Mouse (Mus musculus) thymus, adult 2 months (tissue): Measurements from ENCODE around the gene Pld1. TPM values are rescaled to one million over a fixed set of nuclear protein-coding genes. Genes with fewer than 3 reads are reported as not detected.

Experiments used
- DNase-seq: peaks from one replicate; pipeline ENCODE4 v3.0.0; 2021
- H3K27ac ChIP-seq: fragments of 200-500 bp; 2 replicates; pipeline ENCODE4 v1.5.1; 2012; ENCODE audit warnings: low read length, control low read depth; ENCODE audit not compliant: control insufficient read depth, insufficient read depth
- H3K27me3 ChIP-seq: fragments of 200-500 bp; 2 replicates; pipeline ENCODE4 v1.6.1; 2012; ENCODE audit warnings: mild to moderate bottlenecking, low read length, moderate library complexity, mixed read lengths; ENCODE audit not compliant: control insufficient read depth, insufficient read depth
- H3K36me3 ChIP-seq: fragments of 200-500 bp; 2 replicates; pipeline ENCODE4 v1.6.1; 2012; ENCODE audit warnings: mild to moderate bottlenecking, low read length, moderate library complexity; ENCODE audit not compliant: control insufficient read depth, insufficient read depth
- H3K4me1 ChIP-seq: fragments of 200-500 bp; replicated peaks from 2 replicates; pipeline ENCODE4 v1.6.1; 2012; ENCODE audit warnings: low read length; ENCODE audit not compliant: control insufficient read depth, insufficient read depth
- H3K4me3 ChIP-seq: fragments of 200-500 bp; 2 replicates; pipeline ENCODE4 v1.5.1; 2012; ENCODE audit warnings: mild to moderate bottlenecking, low read length, control low read depth, moderate library complexity; ENCODE audit not compliant: control insufficient read depth, insufficient read depth
- CTCF ChIP-seq: fragments of 200-500 bp; IDR thresholded peaks from 2 replicates; pipeline ENCODE4 v1.5.1; 2012; ENCODE audit warnings: mild to moderate bottlenecking, control low read depth, low read length, moderate library complexity, borderline replicate concordance; ENCODE audit not compliant: control insufficient read depth, poor library complexity, insufficient read depth; ENCODE audit errors: extremely low read depth
- POLR2A ChIP-seq: fragments of 200-500 bp; IDR thresholded peaks from 2 replicates; pipeline ENCODE4 v1.6.1; 2012; ENCODE audit warnings: mild to moderate bottlenecking, low read length, control low read depth, moderate library complexity; ENCODE audit not compliant: control insufficient read depth, poor library complexity, insufficient read depth; ENCODE audit errors: extremely low read depth
- WGBS: fragments of 180-500 bp; shearing (Covaris S2); methylation state at CpG from one replicate; pipeline ENCODE4 v1.1.7; 2018; 5-methylcytosine and 5-hydroxymethylcytosine counted together
- polyA plus RNA-seq: library from polyadenylated mRNA; depleted of rRNA; stranded (reverse); fragments of >200 nt; gene quantifications from 2 replicates; pipeline ENCODE4 v1.2.3, GENCODE M21; 2012

Pld1 gene
- polyA plus RNA-seq, 1 experiment: 3.2 TPM

DNA sequence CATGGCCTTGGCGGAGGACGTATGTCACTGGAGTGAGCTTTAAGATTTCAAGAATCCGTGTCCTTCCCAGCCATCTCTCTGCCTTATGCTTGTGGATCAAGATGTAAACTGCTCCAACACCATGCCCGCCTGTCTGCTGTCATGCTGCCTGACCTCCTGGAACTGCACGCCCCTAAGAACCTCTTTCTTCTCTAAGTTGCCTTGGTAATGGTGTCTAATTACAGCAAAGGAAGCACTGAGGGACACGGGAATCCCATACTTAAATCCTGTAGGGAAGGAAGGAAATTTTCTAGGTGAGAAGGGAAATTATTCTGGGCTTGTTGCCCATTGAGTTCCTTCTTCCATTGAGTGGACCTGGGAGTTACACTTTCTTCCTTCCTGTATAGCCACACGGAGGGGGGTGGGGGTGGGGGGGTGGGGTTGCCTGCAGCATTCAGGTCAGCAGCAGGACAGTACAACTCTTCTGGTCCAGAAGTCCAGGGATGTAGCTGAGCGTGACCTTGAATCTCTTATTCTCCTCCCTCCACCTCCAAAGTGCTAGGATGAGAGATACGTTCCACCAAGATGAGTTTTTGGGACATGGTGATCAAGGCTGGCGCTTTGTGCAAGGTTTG is 38.5 kb downstream of the Pld1 start:
- H3K36me3 ChIP-seq: no peaks in the 10 kb centered on the region
- H3K4me1 ChIP-seq: no peaks in the 10 kb centered on the region
- DNase-seq: no peak
- 89% methylated on average over 10 of the region's 10 CpGs for WGBS
- TF ChIP-seq POLR2A (no peak), CTCF (no peak)
- no peak overlapping the region for H3K27ac ChIP-seq
- no peak overlapping the region for H3K4me3 ChIP-seq
- H3K27me3 ChIP-seq: no peaks in the 10 kb centered on the region

DNA sequence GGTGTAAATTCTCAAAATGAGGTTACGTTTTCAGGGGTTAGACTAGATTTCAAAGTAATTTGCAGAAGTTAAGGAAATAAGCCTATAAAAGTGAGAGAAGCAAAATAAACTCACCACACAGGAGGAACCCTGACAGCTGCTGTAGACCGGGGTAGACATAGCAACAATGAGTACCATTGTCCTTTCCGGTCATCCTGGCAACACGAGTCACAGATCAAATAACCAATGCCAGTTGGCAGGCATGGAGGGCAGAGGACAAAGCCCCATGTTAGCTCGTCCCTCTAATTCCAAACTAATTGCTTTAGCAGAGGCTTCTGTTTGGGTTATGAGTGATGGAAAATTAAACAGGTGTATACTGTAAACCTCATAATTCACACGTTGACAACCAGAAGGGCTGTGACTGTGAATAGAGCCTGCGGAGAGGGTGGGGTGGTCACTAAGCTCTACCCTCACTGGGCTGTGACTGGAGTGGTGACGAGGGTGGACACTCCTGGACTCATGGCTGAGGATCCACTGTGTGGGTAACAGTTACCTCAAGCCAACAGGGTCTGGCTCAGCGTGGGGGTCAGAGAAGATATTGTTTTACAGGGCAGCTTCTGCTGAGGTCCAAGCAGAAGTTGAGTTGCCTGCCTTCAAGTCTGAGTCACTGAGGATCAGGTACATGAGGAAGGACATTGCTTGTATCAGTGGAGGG is 39.7 kb downstream of the Pld1 start:
- no peak overlapping the region for H3K27ac ChIP-seq
- no peak for TF ChIP-seq CTCF
- TF ChIP-seq POLR2A: no peak
- no peaks in the 10 kb centered on the region for H3K36me3 ChIP-seq
- no peak for DNase-seq
- no peak overlapping the region for H3K4me3 ChIP-seq
- H3K4me1 ChIP-seq: no peaks in the 10 kb centered on the region
- H3K27me3 ChIP-seq: no peaks in the 10 kb centered on the region
- WGBS: 91% methylated on average over 9 of the region's 9 CpGs

DNA sequence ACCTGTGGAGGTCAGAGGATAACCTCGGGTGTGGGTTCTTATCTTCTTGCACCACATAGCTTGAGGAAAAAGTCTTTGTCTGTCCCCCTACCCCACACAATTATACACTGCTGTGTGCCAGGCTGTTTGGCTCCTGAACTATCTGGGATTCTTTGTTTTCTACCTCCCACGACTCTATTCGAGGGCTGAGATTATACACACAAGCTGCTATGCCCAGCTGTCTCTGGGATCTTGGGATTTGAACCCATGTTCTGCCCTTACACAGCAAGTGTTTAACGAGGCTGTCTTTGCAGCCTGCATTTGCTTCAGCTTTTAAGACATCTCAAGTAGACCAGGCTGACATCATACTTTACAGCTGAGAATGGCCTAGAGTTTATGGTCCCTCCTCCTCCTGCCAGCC is 43.1 kb downstream of the Pld1 start:
- Histone ChIP-seq H3K27me3 (no peaks in the 10 kb centered on the region), H3K4me3 (no peak overlapping the region), H3K36me3 (no peaks in the 10 kb centered on the region), H3K27ac (no peak overlapping the region), H3K4me1 (no peaks in the 10 kb centered on the region)
- whole genome bisulfite sequencing: 75% methylated on average over 4 of the region's 4 CpGs
- DNase-seq: no peak
- no peak for TF ChIP-seq CTCF
- TF ChIP-seq POLR2A: no peak

DNA sequence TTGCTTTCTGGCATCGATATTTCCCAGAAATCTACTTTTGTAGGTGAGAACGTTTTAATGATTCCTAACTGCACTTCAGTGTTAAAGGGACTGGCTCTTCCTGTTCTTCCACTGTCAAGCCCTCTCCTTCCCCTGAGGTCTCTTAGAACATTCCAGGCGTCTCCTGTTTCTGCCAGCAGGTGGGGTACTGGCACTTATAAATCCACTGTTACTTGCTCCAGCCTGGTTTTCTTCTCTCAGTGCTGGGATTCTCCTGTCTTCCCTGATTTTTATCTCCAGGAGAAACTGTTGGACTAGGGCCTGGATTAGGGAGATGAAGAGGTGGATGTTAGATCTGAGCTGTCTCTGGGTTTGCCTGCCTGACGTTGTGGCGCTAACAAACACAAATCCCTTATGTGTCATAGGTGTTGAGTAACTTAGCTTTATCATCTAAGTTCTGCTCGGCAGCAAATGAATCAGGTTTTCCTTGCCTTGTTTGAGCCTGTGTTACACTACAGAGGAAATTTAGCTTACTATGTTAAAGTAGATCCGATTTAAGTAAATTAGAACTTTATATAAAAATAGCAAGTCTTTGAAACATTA is 44.0 kb downstream of the Pld1 start:
- Histone ChIP-seq H3K4me1 (no peaks in the 10 kb centered on the region), H3K4me3 (no peak overlapping the region), H3K27ac (no peak overlapping the region), H3K27me3 (no peaks in the 10 kb centered on the region), H3K36me3 (no peaks in the 10 kb centered on the region)
- peak; percentile 21 for DNase-seq
- WGBS: 71% methylated on average over 7 of the region's 7 CpGs
- TF ChIP-seq CTCF (no peak), POLR2A (no peak)

DNA sequence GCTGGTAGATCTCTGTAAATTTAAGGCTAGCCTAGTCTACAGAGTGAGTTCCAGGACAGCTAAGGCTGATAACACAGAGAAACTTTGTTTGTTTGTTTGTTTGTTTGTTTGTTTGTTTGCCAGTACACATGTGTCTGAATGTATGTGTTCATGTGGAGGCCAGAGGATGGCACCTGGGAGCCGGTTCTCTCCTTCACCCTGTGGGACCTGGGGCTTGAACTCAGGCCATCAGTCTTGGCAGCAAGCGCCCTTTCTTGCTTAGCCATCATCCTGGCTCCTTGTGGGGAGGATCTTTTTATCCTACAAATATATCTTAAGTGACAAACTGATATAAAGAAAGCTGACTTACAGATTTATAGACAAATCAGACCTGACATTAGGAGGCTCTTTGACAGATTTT is 44.8 kb downstream of the Pld1 start:
- TF ChIP-seq POLR2A (no peak), CTCF (no peak)
- Histone ChIP-seq H3K36me3 (no peaks in the 10 kb centered on the region), H3K27ac (no peak overlapping the region), H3K27me3 (no peaks in the 10 kb centered on the region), H3K4me3 (no peak overlapping the region), H3K4me1 (no peaks in the 10 kb centered on the region)
- no peak for DNase-seq
- 98% methylated on average over 2 of the region's 2 CpGs for WGBS

DNA sequence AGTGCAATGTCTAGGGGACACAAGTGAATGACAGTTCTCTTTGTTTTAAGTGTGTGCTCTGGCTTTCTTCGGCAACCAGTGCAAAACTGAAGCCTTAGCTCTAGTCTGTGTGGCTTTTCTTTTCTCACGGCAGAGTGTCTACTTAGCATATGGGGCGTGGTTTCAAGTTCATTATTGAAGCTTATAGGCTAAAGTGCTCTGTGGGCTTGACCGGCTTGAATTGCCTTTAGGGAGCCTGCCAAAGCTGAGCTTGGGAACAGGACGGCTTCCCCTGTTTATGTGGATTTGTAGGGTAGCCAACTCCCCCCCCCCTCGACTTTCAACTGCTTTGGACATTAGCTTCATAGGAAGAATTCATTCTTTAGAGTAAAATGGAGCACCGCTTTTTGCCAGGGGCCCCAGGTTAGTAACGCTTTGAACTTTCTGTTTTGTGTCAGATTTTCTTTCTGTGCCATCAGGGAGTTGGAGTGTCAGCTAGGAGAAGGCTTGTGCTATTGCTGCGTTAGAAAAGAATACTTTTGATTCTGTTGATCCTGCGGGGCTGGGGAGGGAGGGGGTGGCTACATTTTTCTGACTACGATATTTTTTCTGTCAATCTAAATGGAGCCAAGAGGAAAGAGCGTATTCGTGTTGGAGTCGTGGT is 45.6 kb downstream of the Pld1 start:
- H3K27ac ChIP-seq: no peak overlapping the region
- peak; percentile 35 for DNase-seq
- 2% methylated on average over 14 of the region's 14 CpGs for WGBS

More for the DNA sequence above, 45.6 kb downstream of the Pld1 start:
- no peaks in the 10 kb centered on the region for H3K4me1 ChIP-seq
- TF ChIP-seq POLR2A: no peak
- no peak for TF ChIP-seq CTCF
- H3K27me3 ChIP-seq: no peaks in the 10 kb centered on the region
- no peaks in the 10 kb centered on the region for H3K36me3 ChIP-seq
- peak overlapping the region; percentile 16 for H3K4me3 ChIP-seq
